Mouse (Mus musculus): ENCODE data around the gene Pgrmc2. TPM values are rescaled to one million over a fixed set of nuclear protein-coding genes. Genes with fewer than 3 reads are reported as not detected.

The Pgrmc2 gene
- polyA plus RNA-seq, 1 experiment, result 11.2 TPM

DNA sequence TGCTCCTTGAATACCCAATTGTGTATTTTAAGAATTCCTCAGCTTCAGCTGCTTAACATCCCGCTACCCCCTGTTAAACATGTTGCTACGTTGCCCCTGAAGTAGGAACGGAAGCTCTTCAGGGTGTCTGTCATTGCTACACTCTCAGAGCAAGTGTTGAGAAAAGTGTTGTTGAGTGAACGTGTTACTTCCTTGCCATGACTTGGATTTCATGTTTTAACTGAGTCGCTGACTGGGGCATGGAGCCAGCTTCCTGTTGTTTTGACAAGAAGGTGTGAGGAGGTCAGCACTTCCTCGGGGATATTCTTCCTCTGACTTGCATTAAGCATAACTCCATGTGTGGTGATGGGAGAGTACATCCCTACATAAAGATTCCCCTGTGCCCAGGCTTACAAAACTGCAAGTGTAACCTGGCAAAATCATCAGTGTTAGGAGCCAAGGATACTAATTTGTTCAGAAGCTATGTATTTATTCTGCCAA lies 25.5 kb upstream of the Pgrmc2 start:
- H3K4me1 ChIP-seq (replicated peaks; ENCODE audit: control insufficient read depth, insufficient read depth, low read length), result no peaks in the 10 kb centered on the region; the same call in 1 of the 2 replicates
- TF ChIP-seq CTCF (IDR thresholded peaks at IDR 0.05; ENCODE audit: borderline replicate concordance, control insufficient read depth, extremely low read depth, insufficient read depth, low read length, poor library complexity), result no peak
- no peak for TF ChIP-seq POLR2A (IDR thresholded peaks at IDR 0.05; ENCODE audit: control insufficient read depth, extremely low read depth, insufficient read depth, low read length, poor library complexity)
- 57% methylated on average over 6 of the region's 6 CpGs for WGBS
- DNase-seq, result no peak
- H3K27me3 ChIP-seq (ENCODE audit: control insufficient read depth, insufficient read depth, low read length), result no peaks in the 10 kb centered on the region
- H3K27ac ChIP-seq (ENCODE audit: control insufficient read depth, insufficient read depth, low read length), result no peak overlapping the region
- no peak overlapping the region for H3K4me3 ChIP-seq (ENCODE audit: control insufficient read depth, insufficient read depth, low read length)
- H3K36me3 ChIP-seq (ENCODE audit: control insufficient read depth, insufficient read depth, low read length), result no peaks in the 10 kb centered on the region

DNA sequence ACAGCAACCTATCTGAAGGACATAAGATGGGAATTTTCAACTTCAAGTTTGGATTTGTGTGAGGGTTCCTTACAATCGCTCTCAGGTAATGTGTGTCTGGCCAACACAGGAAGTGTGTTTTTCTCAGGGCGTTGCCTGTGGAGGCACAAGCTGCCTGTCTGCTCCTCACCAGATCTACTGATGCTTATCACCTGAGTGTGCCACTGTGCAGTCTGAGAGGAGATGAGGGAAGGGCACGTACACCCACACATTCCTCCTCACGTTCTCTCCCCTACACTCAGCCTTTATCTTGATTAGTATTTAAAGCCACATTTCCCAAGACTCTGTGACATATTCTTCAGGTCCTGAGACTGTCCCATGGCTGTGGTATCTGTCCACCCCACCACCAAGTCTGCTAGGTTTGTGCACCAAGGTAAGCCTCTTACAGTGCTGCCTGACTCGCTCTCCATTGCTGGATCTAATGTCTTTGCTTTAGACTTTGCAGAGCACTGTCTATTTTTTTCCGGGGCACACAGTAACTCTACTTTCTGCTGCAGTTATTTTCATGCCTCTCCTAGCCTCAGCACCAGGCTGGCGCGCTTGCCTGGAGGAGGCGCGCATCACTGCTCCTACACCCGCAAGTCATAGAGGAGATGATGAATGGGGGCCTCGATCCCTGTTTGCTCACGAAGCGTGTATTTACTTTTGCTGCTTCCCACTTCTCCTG lies 24.9 kb upstream of the Pgrmc2 start:
- Histone ChIP-seq H3K36me3 (ENCODE audit: control insufficient read depth, insufficient read depth, low read length) (no peaks in the 10 kb centered on the region), H3K4me1 (replicated peaks; ENCODE audit: control insufficient read depth, insufficient read depth, low read length) (no peaks in the 10 kb centered on the region; the same call in 1 of the 2 replicates), H3K4me3 (ENCODE audit: control insufficient read depth, insufficient read depth, low read length) (no peak overlapping the region), H3K27me3 (ENCODE audit: control insufficient read depth, insufficient read depth, low read length) (no peaks in the 10 kb centered on the region), H3K27ac (ENCODE audit: control insufficient read depth, insufficient read depth, low read length) (peak overlapping the region; percentile 52)
- WGBS, result 70% methylated on average over 14 of the region's 14 CpGs
- DNase-seq, result peak; percentile 12
- TF ChIP-seq POLR2A (IDR thresholded peaks at IDR 0.05; ENCODE audit: control insufficient read depth, extremely low read depth, insufficient read depth, low read length, poor library complexity) (no peak), CTCF (IDR thresholded peaks at IDR 0.05; ENCODE audit: borderline replicate concordance, control insufficient read depth, extremely low read depth, insufficient read depth, low read length, poor library complexity) (no peak)

DNA sequence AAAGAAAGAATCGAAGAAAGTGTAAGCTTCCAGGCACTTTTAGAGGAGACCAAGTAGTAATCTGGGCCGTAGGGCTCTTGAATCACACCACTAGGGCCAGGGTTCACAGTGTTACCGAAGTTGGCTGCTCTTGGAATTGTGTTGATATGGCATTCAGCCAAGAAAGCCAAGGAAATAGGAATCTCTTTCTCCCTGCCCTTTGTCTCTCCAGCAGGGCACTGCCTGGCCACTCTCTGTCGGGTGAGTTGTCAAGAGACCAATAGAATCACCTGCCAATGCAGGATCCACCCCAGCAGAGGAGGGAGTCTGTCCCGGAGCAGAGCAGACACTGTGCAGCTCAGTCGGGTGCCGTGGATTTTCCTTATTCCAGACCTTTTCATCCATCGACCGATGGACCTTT lies 19.1 kb upstream of the Pgrmc2 start:
- Histone ChIP-seq H3K36me3 (ENCODE audit: control insufficient read depth, insufficient read depth, low read length) (no peaks in the 10 kb centered on the region), H3K27me3 (ENCODE audit: control insufficient read depth, insufficient read depth, low read length) (no peaks in the 10 kb centered on the region), H3K4me3 (ENCODE audit: control insufficient read depth, insufficient read depth, low read length) (no peak overlapping the region), H3K4me1 (replicated peaks; ENCODE audit: control insufficient read depth, insufficient read depth, low read length) (no peaks in the 10 kb centered on the region), H3K27ac (ENCODE audit: control insufficient read depth, insufficient read depth, low read length) (no peak overlapping the region)
- WGBS, result 94% methylated on average over 9 of the region's 9 CpGs
- no peak for TF ChIP-seq POLR2A (IDR thresholded peaks at IDR 0.05; ENCODE audit: control insufficient read depth, extremely low read depth, insufficient read depth, low read length, poor library complexity)
- no peak for TF ChIP-seq CTCF (IDR thresholded peaks at IDR 0.05; ENCODE audit: borderline replicate concordance, control insufficient read depth, extremely low read depth, insufficient read depth, low read length, poor library complexity)
- DNase-seq, result no peak

DNA sequence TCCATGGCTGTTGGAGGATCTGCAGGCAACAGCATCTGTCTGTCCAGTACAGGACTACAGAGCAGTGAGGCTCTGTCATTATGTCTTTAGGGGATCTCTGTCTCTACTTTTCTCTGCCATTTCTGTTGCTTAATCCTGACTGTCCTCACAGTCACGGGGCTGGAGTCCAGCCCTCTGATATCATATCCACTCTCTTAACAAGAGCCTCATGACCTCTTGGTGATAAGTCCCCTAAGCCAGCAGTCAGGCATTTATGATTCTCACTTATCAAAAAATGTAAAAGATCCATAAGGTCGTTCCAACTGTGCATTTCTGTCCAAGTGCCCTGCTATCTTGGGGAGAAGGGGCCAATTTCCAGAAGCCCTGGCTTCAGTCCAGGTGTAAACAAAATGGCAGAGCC lies 17.3 kb upstream of the Pgrmc2 start:
- no peak for DNase-seq
- TF ChIP-seq POLR2A (IDR thresholded peaks at IDR 0.05; ENCODE audit: control insufficient read depth, extremely low read depth, insufficient read depth, low read length, poor library complexity), result no peak
- no peak for TF ChIP-seq CTCF (IDR thresholded peaks at IDR 0.05; ENCODE audit: borderline replicate concordance, control insufficient read depth, extremely low read depth, insufficient read depth, low read length, poor library complexity)
- Histone ChIP-seq H3K4me1 (replicated peaks; ENCODE audit: control insufficient read depth, insufficient read depth, low read length) (no peaks in the 10 kb centered on the region), H3K36me3 (ENCODE audit: control insufficient read depth, insufficient read depth, low read length) (no peaks in the 10 kb centered on the region), H3K4me3 (ENCODE audit: control insufficient read depth, insufficient read depth, low read length) (no peak overlapping the region), H3K27ac (ENCODE audit: control insufficient read depth, insufficient read depth, low read length) (no peak overlapping the region), H3K27me3 (ENCODE audit: control insufficient read depth, insufficient read depth, low read length) (no peaks in the 10 kb centered on the region)
- 82% methylated on average over 2 of the region's 2 CpGs for WGBS

DNA sequence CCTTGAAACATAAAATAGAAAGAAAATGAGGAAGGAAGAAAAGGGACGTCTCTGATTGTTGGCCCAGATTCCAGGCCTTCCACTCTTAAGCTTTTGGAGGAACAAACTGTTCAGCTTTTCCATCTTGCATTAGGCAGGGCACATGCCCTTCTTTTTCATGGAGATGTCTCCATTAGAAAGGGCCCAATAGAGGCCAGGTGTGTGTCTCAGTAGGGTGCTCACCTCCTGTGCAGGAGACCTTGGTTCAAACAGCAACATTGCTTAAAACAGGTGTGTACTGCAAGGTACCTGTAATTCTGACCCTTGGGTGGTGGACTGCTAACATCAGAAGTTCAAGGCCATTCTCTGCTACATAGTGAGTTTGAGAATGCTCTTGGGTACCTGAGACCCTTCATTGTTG lies 16.8 kb upstream of the Pgrmc2 start:
- no peaks in the 10 kb centered on the region for H3K4me1 ChIP-seq (replicated peaks; ENCODE audit: control insufficient read depth, insufficient read depth, low read length)
- WGBS, result 53% methylated on average over 1 of the region's 1 CpGs
- no peak for DNase-seq
- H3K4me3 ChIP-seq (ENCODE audit: control insufficient read depth, insufficient read depth, low read length), result no peak overlapping the region
- no peaks in the 10 kb centered on the region for H3K27me3 ChIP-seq (ENCODE audit: control insufficient read depth, insufficient read depth, low read length)
- no peak overlapping the region for H3K27ac ChIP-seq (ENCODE audit: control insufficient read depth, insufficient read depth, low read length)
- no peak for TF ChIP-seq CTCF (IDR thresholded peaks at IDR 0.05; ENCODE audit: borderline replicate concordance, control insufficient read depth, extremely low read depth, insufficient read depth, low read length, poor library complexity)
- no peak for TF ChIP-seq POLR2A (IDR thresholded peaks at IDR 0.05; ENCODE audit: control insufficient read depth, extremely low read depth, insufficient read depth, low read length, poor library complexity)
- H3K36me3 ChIP-seq (ENCODE audit: control insufficient read depth, insufficient read depth, low read length), result no peaks in the 10 kb centered on the region

DNA sequence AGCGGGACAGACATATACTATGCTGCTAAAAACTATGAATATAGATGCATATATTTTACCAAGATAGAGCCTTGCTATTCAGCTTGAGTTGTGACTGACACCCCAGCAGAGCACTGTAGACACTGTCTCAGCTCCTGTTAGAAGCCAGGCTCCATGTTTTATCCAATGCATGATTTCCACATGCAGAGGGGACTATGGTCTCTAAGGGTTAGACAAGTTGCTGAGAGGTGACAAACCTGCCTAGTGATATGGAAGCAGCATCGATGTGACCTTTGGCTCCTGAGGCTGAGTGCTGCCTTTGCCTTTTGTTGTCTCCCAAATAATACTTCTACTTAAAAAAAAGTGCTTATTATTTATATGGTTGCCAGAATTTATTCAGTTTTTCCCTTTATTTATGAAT lies 10.4 kb upstream of the Pgrmc2 start:
- TF ChIP-seq POLR2A (IDR thresholded peaks at IDR 0.05; ENCODE audit: control insufficient read depth, extremely low read depth, insufficient read depth, low read length, poor library complexity) (no peak), CTCF (IDR thresholded peaks at IDR 0.05; ENCODE audit: borderline replicate concordance, control insufficient read depth, extremely low read depth, insufficient read depth, low read length, poor library complexity) (no peak)
- Histone ChIP-seq H3K27ac (ENCODE audit: control insufficient read depth, insufficient read depth, low read length) (no peak overlapping the region), H3K36me3 (ENCODE audit: control insufficient read depth, insufficient read depth, low read length) (no peaks in the 10 kb centered on the region), H3K4me3 (ENCODE audit: control insufficient read depth, insufficient read depth, low read length) (no peak overlapping the region), H3K27me3 (ENCODE audit: control insufficient read depth, insufficient read depth, low read length) (no peaks in the 10 kb centered on the region), H3K4me1 (replicated peaks; ENCODE audit: control insufficient read depth, insufficient read depth, low read length) (no peaks in the 10 kb centered on the region)
- WGBS, result 95% methylated on average over 2 of the region's 2 CpGs
- DNase-seq, result no peak

All from thymus, adult 2 months (tissue).